Mouse (Mus musculus): Measurements from ENCODE around the gene Gstt3. TPM values are rescaled to one million over a fixed set of nuclear protein-coding genes. Genes with fewer than 3 reads are reported as not detected.

Gene Gstt3
- polyA plus RNA-seq, 1 experiment from 2014 or later, result 47.7 TPM

DNA sequence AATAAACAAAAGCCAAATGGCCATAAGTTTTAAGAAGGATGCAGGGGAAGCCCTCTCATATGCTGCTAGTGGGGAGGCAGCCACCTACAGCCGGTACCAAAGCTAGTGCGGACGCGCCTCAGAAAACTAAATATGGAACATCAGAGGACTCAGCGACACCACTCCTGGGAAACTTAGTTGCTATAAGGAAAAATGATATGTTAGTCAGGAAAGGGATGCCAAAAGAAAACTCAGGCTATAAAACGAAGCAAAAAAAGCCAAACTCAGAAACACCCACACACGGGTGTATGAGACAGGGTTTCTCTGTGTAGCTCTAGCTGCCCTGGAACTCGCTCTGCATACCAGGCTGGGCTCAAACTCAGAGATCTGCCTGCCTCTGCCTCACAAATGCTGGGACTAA, 7.1 kb upstream of the Gstt3 start:
- 92% methylated on average over 8 of the region's 8 CpGs for WGBS
- TF ChIP-seq CTCF (IDR thresholded peaks at IDR 0.05; ENCODE audit: low read depth), result no peak
- ATAC-seq, result no peak

DNA sequence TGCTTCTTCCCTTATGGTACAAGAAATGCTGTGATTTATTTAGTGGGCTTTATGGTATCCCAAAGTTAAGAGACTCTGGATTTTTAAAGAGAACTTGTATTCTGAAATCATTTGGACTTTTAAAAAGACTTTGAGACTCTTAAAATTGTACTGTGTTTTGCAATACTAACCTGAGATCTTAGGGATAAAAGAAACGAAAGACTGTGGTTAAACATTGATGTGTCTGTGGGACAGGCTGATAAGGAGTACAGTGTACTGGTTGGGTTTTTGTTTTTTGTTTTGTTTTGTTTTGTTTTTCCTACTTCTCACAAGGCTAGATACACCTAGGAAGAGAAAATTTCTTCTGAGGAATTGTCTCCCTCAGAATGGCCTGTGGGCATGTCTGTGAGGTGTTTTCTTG, 4.2 kb upstream of the Gstt3 start:
- no peak for ATAC-seq
- Histone ChIP-seq H3K4me2 (replicated peaks; ENCODE audit: low read depth) (no peak overlapping the region), H3K9ac (ENCODE audit: low read depth, low read length) (no peak overlapping the region), H3K27me3 (replicated peaks; ENCODE audit: control insufficient read depth, insufficient read depth, low read length) (no peaks in the 10 kb centered on the region), H3K27ac (ENCODE audit: low read depth, low read length) (no peak overlapping the region), H3K36me3 (ENCODE audit: control insufficient read depth, insufficient read depth) (no peaks in the 10 kb centered on the region), H3K4me3 (ENCODE audit: low read depth, low read length) (no peak overlapping the region), H3K9me3 (ENCODE audit: control insufficient read depth) (no peaks in the 10 kb centered on the region), H3K4me1 (replicated peaks; ENCODE audit: control insufficient read depth, insufficient read depth, low read length) (0 out of 2 replicates have a peak, but pooled peaks cover 2% of the 10 kb centered on the region)
- TF ChIP-seq CTCF (IDR thresholded peaks at IDR 0.05; ENCODE audit: low read depth), result no peak
- 21% methylated on average over 1 of the region's 1 CpGs for WGBS

More for the DNA sequence above, 7.1 kb upstream of the Gstt3 start:
- H3K36me3 ChIP-seq (ENCODE audit: control insufficient read depth, insufficient read depth), result no peaks in the 10 kb centered on the region
- no peak overlapping the region for H3K9ac ChIP-seq (ENCODE audit: low read depth, low read length)
- no peaks in the 10 kb centered on the region for H3K9me3 ChIP-seq (ENCODE audit: control insufficient read depth)
- H3K27ac ChIP-seq (ENCODE audit: low read depth, low read length), result no peak overlapping the region
- no peak overlapping the region for H3K4me2 ChIP-seq (replicated peaks; ENCODE audit: low read depth)
- no peaks in the 10 kb centered on the region for H3K27me3 ChIP-seq (replicated peaks; ENCODE audit: control insufficient read depth, insufficient read depth, low read length)
- no peaks in the 10 kb centered on the region for H3K4me1 ChIP-seq (replicated peaks; ENCODE audit: control insufficient read depth, insufficient read depth, low read length)
- no peak overlapping the region for H3K4me3 ChIP-seq (ENCODE audit: low read depth, low read length)

DNA sequence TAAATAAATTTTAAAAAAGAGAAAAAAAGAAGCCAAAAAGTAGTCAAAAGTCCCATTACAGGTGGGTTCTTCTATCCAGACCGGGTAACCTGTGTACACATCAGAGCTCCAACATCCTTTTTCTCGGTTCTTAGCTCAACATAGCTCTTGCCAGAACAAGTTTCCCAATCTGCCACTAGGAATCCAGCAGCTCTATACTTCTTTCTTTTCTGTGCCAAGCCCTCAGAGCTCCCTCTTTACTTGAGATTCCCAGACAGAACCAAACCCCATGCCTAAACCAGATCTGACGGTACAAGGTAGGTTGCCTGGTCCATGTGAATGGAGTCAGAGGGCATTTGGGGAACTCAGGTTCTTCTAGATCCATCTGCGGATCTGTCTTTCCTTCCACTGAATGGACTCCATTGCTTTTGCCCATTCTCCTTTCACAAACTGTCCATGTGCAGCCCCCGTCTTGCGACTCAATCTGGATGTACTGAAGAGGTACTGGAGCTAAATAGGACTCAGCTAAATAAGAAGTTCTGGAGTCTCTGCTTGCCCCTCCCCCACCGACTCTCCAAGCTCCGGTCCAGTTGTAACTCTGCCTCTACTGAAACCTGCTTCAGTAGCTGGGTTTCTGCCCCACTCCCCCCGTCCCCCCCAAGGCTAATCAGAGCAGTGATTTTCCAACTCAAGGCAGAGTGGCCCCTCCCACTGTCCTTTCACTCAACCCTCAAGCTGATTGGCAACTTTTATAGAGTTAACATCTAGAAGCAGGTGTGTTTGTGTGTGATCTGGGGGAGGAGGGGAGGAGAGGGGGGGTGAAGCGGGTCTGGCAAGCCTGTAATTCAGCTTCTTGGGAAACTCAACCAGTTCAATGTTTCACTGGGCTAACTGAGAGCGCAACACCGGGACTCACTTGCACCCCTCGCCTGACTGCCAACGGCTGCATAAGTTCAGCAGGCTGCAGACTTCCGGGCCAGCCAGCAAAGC, 1.7 kb downstream of the Gstt3 start:
- H3K4me3 ChIP-seq (ENCODE audit: low read depth, low read length), result peak overlapping the region; percentile 60
- no peaks in the 10 kb centered on the region for H3K27me3 ChIP-seq (replicated peaks; ENCODE audit: control insufficient read depth, insufficient read depth, low read length)
- peak overlapping the region; percentile 87 for H3K4me2 ChIP-seq (replicated peaks; ENCODE audit: low read depth)
- no peaks in the 10 kb centered on the region for H3K9me3 ChIP-seq (ENCODE audit: control insufficient read depth)
- H3K4me1 ChIP-seq (replicated peaks; ENCODE audit: control insufficient read depth, insufficient read depth, low read length), result 0 out of 2 replicates have a peak, but pooled peaks cover 4% of the 10 kb centered on the region
- peak; percentile 17; the same call in 1 of the 2 replicates for ATAC-seq
- H3K27ac ChIP-seq (ENCODE audit: low read depth, low read length), result no peak overlapping the region
- 35% methylated on average over 15 of the region's 15 CpGs for WGBS
- no peak for TF ChIP-seq CTCF (IDR thresholded peaks at IDR 0.05; ENCODE audit: low read depth)
- H3K9ac ChIP-seq (ENCODE audit: low read depth, low read length), result no peak overlapping the region
- no peaks in the 10 kb centered on the region; the same call in 1 of the 2 replicates for H3K36me3 ChIP-seq (ENCODE audit: control insufficient read depth, insufficient read depth)

DNA sequence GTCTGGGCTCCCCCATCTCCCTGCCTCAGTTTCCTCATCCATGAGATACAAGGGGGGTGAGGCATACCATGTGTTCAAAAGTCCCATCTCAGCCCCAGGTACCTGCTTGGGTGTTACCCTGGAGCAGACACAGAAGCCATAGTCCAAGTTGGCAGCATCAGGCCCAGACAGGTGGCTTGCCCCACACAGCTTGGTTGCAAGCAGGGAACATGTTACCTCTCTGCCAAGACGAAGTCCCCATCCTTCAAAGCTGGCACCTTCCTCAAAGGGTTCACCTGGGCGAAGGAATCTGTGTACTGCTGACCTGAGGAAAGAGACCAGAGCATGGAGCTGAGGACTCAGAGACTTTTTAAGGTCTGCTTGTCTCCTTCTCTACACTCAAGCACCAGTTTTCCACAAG, 3.3 kb downstream of the Gstt3 start:
- no peaks in the 10 kb centered on the region for H3K27me3 ChIP-seq (replicated peaks; ENCODE audit: control insufficient read depth, insufficient read depth, low read length)
- TF ChIP-seq CTCF (IDR thresholded peaks at IDR 0.05; ENCODE audit: low read depth), result no peak
- no peaks in the 10 kb centered on the region; the same call in 1 of the 2 replicates for H3K36me3 ChIP-seq (ENCODE audit: control insufficient read depth, insufficient read depth)
- H3K4me3 ChIP-seq (ENCODE audit: low read depth, low read length), result no peak overlapping the region
- ATAC-seq, result no peak
- H3K4me1 ChIP-seq (replicated peaks; ENCODE audit: control insufficient read depth, insufficient read depth, low read length), result 0 out of 2 replicates have a peak, but pooled peaks cover 4% of the 10 kb centered on the region
- no peak overlapping the region for H3K4me2 ChIP-seq (replicated peaks; ENCODE audit: low read depth)
- 84% methylated on average over 2 of the region's 2 CpGs for WGBS
- H3K9ac ChIP-seq (ENCODE audit: low read depth, low read length), result no peak overlapping the region
- no peak overlapping the region for H3K27ac ChIP-seq (ENCODE audit: low read depth, low read length)
- H3K9me3 ChIP-seq (ENCODE audit: control insufficient read depth), result no peaks in the 10 kb centered on the region

DNA sequence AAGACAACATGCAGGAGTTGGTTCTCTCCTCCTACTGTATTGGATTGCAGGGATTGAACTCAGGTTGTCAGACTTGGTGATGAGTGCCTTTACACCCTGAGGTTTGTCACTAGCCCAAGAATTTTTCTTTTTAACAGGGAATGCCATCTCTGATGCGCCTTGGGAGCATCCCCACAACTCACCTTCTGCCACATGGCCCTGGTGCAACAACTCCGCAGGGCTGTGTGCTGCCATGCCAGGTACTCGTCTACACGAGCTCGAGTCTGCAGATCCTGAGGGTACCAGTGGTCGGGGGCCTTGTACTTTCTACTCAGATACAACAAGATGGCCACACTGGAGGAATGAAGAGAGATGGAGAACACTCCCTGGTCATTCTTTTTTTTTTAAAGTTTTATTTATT, 4.7 kb downstream of the Gstt3 start:
- Histone ChIP-seq H3K27me3 (replicated peaks; ENCODE audit: control insufficient read depth, insufficient read depth, low read length) (no peaks in the 10 kb centered on the region), H3K9ac (ENCODE audit: low read depth, low read length) (no peak overlapping the region), H3K4me1 (replicated peaks; ENCODE audit: control insufficient read depth, insufficient read depth, low read length) (peaks cover 4% of the 10 kb centered on the region; the same call in 1 of the 2 replicates), H3K27ac (ENCODE audit: low read depth, low read length) (no peak overlapping the region), H3K9me3 (ENCODE audit: control insufficient read depth) (no peaks in the 10 kb centered on the region), H3K36me3 (ENCODE audit: control insufficient read depth, insufficient read depth) (no peaks in the 10 kb centered on the region; the same call in 1 of the 2 replicates), H3K4me3 (ENCODE audit: low read depth, low read length) (no peak overlapping the region), H3K4me2 (replicated peaks; ENCODE audit: low read depth) (no peak overlapping the region)
- no peak for ATAC-seq
- TF ChIP-seq CTCF (IDR thresholded peaks at IDR 0.05; ENCODE audit: low read depth), result no peak
- 92% methylated on average over 6 of the region's 6 CpGs for WGBS

DNA sequence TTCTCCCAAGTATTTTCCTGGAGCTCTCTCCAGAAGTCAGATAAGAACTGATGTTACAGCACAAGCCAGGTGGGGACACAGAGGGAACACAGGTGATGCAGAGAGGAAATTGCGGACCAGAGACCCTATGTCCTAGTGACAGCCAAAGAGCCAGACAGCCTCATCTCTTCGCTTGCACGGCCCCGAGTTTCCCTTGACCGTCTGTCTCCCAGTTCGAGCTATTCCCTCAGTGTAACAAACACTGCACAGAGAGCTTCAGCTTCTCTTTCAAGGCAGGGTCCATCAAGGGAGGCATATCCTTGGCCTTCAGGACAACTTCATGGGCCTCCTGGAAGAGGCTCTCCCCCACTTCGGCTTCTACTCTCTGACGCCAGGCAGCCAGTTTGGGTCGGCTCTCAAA, 6.6 kb downstream of the Gstt3 start:
- WGBS, result 90% methylated on average over 9 of the region's 9 CpGs
- ATAC-seq, result no peak
- H3K27me3 ChIP-seq (replicated peaks; ENCODE audit: control insufficient read depth, insufficient read depth, low read length), result no peaks in the 10 kb centered on the region
- no peaks in the 10 kb centered on the region; the same call in 1 of the 2 replicates for H3K4me1 ChIP-seq (replicated peaks; ENCODE audit: control insufficient read depth, insufficient read depth, low read length)
- no peak overlapping the region for H3K4me3 ChIP-seq (ENCODE audit: low read depth, low read length)
- H3K4me2 ChIP-seq (replicated peaks; ENCODE audit: low read depth), result no peak overlapping the region
- H3K9ac ChIP-seq (ENCODE audit: low read depth, low read length), result no peak overlapping the region
- no peaks in the 10 kb centered on the region for H3K9me3 ChIP-seq (ENCODE audit: control insufficient read depth)
- no peak for TF ChIP-seq CTCF (IDR thresholded peaks at IDR 0.05; ENCODE audit: low read depth)
- H3K27ac ChIP-seq (ENCODE audit: low read depth, low read length), result no peak overlapping the region
- no peaks in the 10 kb centered on the region; the same call in 1 of the 2 replicates for H3K36me3 ChIP-seq (ENCODE audit: control insufficient read depth, insufficient read depth)

All from intestine, postnatal 0 days (tissue).